Mouse (Mus musculus) liver, embryonic 14.5 days (tissue): ENCODE results near the gene Ferd3l.

Experiments used
- CTCF ChIP-seq: IDR thresholded peaks from 2 replicates; pipeline ENCODE4 v1.5.1; 2016; ENCODE audit warnings: antibody characterized with exemption, low read depth, control low read depth
- EP300 ChIP-seq: IDR thresholded peaks from 2 replicates; pipeline ENCODE4 v1.6.1; 2016; ENCODE audit warnings: antibody characterized with exemption, low read depth

DNA sequence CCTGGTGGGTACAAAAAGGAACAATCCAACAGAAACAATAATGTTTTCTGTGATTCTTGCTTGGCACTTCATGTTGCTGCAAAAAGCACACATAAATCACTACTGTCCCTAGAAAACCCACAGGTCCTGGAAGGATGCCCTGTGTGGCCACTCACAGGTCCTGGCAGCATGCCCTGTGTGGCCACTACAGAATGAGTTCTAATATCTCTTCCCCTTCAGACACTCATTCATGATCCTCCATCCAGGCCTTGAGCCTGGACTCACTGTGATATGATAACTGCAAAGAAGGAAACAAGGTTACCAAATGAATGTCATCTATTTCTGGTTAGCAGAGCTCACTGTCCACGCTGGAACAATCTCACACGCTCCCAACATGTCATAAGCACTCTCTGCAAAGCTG lies 34.3 kb upstream of the Ferd3l start:
- no peak for TF ChIP-seq CTCF
- no peak for TF ChIP-seq EP300
